Mouse (Mus musculus) R1 (cell line): ENCODE data around the gene Vps13c.

Experiments
- DNase-seq: peaks from one replicate; pipeline ENCODE4 v3.0.0-alpha.2; 2018; ENCODE audit warnings: low read depth, low spot score

Gene Vps13c

GRCm38 (mm10) chr9:67877081-67877718, 37.0 kb downstream of the Vps13c start:
- peak; percentile 25 for DNase-seq

GRCm38 (mm10) chr9:67878197-67878769, 38.1 kb downstream of the Vps13c start:
- peak; percentile 41 for DNase-seq

- peak; percentile 19 for DNase-seq
Observed at GRCm38 (mm10) chr9:67883349-67883984, 43.3 kb downstream of the Vps13c start.

- no peak for DNase-seq
Observed at GRCm38 (mm10) chr9:67884095-67884494, 43.9 kb downstream of the Vps13c start.

- peak; percentile 81 for DNase-seq
Observed at GRCm38 (mm10) chr9:67886981-67887720, 47.0 kb downstream of the Vps13c start.

GRCm38 (mm10) chr9:67893474-67893873, 53.3 kb downstream of the Vps13c start:
- DNase-seq, result no peak

- no peak for DNase-seq
Observed at GRCm38 (mm10) chr9:67896646-67897295, 56.6 kb downstream of the Vps13c start.

GRCm38 (mm10) chr9:67900398-67900797, 60.2 kb downstream of the Vps13c start:
- DNase-seq, result no peak

GRCm38 (mm10) chr9:67904355-67904754, 64.2 kb downstream of the Vps13c start:
- no peak for DNase-seq

GRCm38 (mm10) chr9:67905541-67905940, 65.3 kb downstream of the Vps13c start:
- DNase-seq, result no peak

GRCm38 (mm10) chr9:67914681-67915080, 74.5 kb downstream of the Vps13c start:
- no peak for DNase-seq

GRCm38 (mm10) chr9:67922350-67922749, 82.2 kb downstream of the Vps13c start:
- DNase-seq, result no peak

GRCm38 (mm10) chr9:67930629-67931028, 90.4 kb downstream of the Vps13c start:
- DNase-seq, result peak; percentile 6

GRCm38 (mm10) chr9:67937286-67937685, 97.1 kb downstream of the Vps13c start:
- DNase-seq, result no peak

GRCm38 (mm10) chr9:67955466-67956010, 115.3 kb downstream of the Vps13c start:
- peak; percentile 53 for DNase-seq

GRCm38 (mm10) chr9:67961953-67962352, 121.8 kb downstream of the Vps13c start:
- no peak for DNase-seq

- DNase-seq, result no peak
Observed at GRCm38 (mm10) chr9:67965889-67966288, 125.7 kb downstream of the Vps13c start.

- no peak for DNase-seq
Observed at GRCm38 (mm10) chr9:67967011-67967410, 126.8 kb downstream of the Vps13c start.

- DNase-seq, result peak; percentile 48
Observed at GRCm38 (mm10) chr9:67973451-67973850, 133.3 kb downstream of the Vps13c start.

GRCm38 (mm10) chr9:67975491-67975890, 135.3 kb downstream of the Vps13c start:
- no peak for DNase-seq

- DNase-seq, result no peak
Observed at GRCm38 (mm10) chr9:68006566-68006965, 166.4 kb downstream of the Vps13c start.
